Mouse (Mus musculus) megakaryocyte, embryonic 14.5 days (primary cell): Measurements from ENCODE around the gene Capn15. TPM values are rescaled to one million over a fixed set of nuclear protein-coding genes. Genes with fewer than 3 reads are reported as not detected.

Experiments
- H3K27me3 ChIP-seq: replicated peaks from 2 replicates; pipeline ENCODE3; 2012; ENCODE audit warnings: inconsistent platforms
- H3K36me3 ChIP-seq: replicated peaks from 2 replicates; pipeline ENCODE3; 2012; ENCODE audit warnings: low read length, inconsistent platforms, mixed read lengths
- H3K4me1 ChIP-seq: 2 replicates; pipeline ENCODE4 v1.6.1; 2012; ENCODE audit warnings: inconsistent platforms
- H3K4me3 ChIP-seq: replicated peaks from 2 replicates; pipeline ENCODE3; 2012; ENCODE audit warnings: moderate library complexity, mild to moderate bottlenecking, inconsistent platforms
- H3K9me3 ChIP-seq: 2 replicates; pipeline ENCODE4 v1.6.1; 2012; ENCODE audit warnings: inconsistent platforms
- FLI1 ChIP-seq: IDR thresholded peaks from 2 replicates; pipeline ENCODE4 v1.6.1; 2012; ENCODE audit warnings: low read length, inconsistent platforms, mixed read lengths
- GATA1 ChIP-seq: IDR thresholded peaks from 3 replicates; pipeline ENCODE4 v1.6.1; 2012; ENCODE audit warnings: mixed read lengths, low read length, inconsistent platforms, borderline replicate concordance
- polyA plus RNA-seq: library from polyadenylated mRNA; stranded (reverse); fragments of >175 nt; gene quantifications from 2 replicates; pipeline ENCODE4 v1.2.3, GENCODE M21; 2012; ENCODE audit warnings: low replicate concordance; ENCODE audit not compliant: insufficient read depth

The Capn15 gene
- 12.2 and 39.3 TPM in 2 replicates for polyA plus RNA-seq

- Histone ChIP-seq H3K36me3 (peaks cover 5% of the 10 kb centered on the region), H3K4me1 (peaks cover 62% of the 10 kb centered on the region), H3K4me3 (peak within 1 kb of the TSS; percentile 97), H3K9me3 (no peaks in the 10 kb centered on the region), H3K27me3 (peaks cover 17% of the 10 kb centered on the region)
- TF ChIP-seq GATA1, result no peak
- no peak for TF ChIP-seq FLI1
Observed at GRCm38 (mm10) chr17:25985306-25986294, at the start of gene Capn15. TSS of gene Capn15 (minus strand) at chr17:25985796.

- no peaks in the 10 kb centered on the region for H3K36me3 ChIP-seq
- H3K4me1 ChIP-seq, result peaks cover 22% of the 10 kb centered on the region
- H3K27me3 ChIP-seq, result peaks cover 45% of the 10 kb centered on the region
Observed at GRCm38 (mm10) chr17:26032037-26032436, 46.4 kb upstream of the Capn15 start.

GRCm38 (mm10) chr17:26031583-26031982 is 46.0 kb upstream of the Capn15 start:
- Histone ChIP-seq H3K27me3 (peaks cover 43% of the 10 kb centered on the region), H3K4me1 (peaks cover 22% of the 10 kb centered on the region), H3K4me3 (no peak overlapping the region), H3K36me3 (no peaks in the 10 kb centered on the region), H3K9me3 (no peaks in the 10 kb centered on the region)
- TF ChIP-seq GATA1, result no peak
- no peak for TF ChIP-seq FLI1

More at GRCm38 (mm10) chr17:26032037-26032436, 46.4 kb upstream of the Capn15 start:
- Histone ChIP-seq H3K9me3 (no peaks in the 10 kb centered on the region), H3K4me3 (no peak overlapping the region)
- TF ChIP-seq GATA1, result no peak

DNA sequence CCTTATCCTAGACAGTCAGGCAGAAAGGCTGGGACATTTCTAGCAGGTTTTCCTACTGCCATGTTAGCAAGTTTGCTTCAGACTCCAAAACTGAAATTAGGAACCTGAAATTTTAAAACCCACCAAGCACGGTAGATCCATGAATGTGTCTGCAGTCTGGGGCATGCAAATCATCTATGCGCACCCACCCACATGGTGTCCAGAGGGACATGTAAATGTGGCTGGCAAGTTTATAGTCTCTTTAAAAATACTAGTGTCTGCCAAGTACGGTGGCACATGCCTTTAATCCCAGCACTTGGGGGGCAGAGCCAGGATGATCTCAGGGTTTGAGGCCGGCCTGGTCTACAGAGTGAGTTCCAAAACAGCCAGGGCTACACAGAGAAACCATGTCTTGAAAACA is 42.7 kb upstream of the Capn15 start:
- TF ChIP-seq FLI1 (no peak), GATA1 (no peak)
- no peaks in the 10 kb centered on the region for H3K36me3 ChIP-seq
- H3K9me3 ChIP-seq, result no peaks in the 10 kb centered on the region
- H3K4me3 ChIP-seq, result no peak overlapping the region
- H3K4me1 ChIP-seq, result peaks cover 16% of the 10 kb centered on the region
- peaks cover 28% of the 10 kb centered on the region for H3K27me3 ChIP-seq

DNA sequence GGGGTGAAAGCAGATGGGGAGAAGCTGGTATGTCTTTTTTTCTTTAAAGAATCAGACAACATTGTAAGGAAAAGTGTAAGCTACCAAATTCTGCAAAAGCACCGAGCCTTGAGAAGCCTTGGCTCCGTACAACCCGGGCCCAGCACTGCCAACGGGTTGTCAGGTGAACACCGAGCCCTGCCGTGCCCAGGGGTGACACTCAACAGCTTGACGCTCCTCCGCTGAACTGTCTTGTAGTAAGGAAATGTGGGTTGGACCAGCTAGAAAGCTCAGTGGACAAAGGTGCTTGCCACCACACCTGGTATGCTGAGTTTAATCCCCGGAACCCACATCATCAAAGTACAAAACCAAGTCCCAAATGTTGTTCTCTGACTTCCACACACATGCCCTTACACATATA is 39.1 kb upstream of the Capn15 start:
- TF ChIP-seq GATA1, result no peak

GRCm38 (mm10) chr17:26023966-26024365 is 38.4 kb upstream of the Capn15 start:
- peaks cover 40% of the 10 kb centered on the region for H3K27me3 ChIP-seq
- H3K4me1 ChIP-seq, result peaks cover 18% of the 10 kb centered on the region
- no peak overlapping the region for H3K4me3 ChIP-seq
- H3K9me3 ChIP-seq, result no peaks in the 10 kb centered on the region
- no peaks in the 10 kb centered on the region for H3K36me3 ChIP-seq
- TF ChIP-seq GATA1 (no peak), FLI1 (no peak)

More for the DNA sequence above, 39.1 kb upstream of the Capn15 start:
- no peak overlapping the region for H3K4me3 ChIP-seq
- H3K27me3 ChIP-seq, result peaks cover 39% of the 10 kb centered on the region
- H3K4me1 ChIP-seq, result peaks cover 22% of the 10 kb centered on the region
- H3K36me3 ChIP-seq, result no peaks in the 10 kb centered on the region
- no peaks in the 10 kb centered on the region for H3K9me3 ChIP-seq

- Histone ChIP-seq H3K27me3 (peaks cover 47% of the 10 kb centered on the region), H3K4me3 (no peak overlapping the region), H3K36me3 (no peaks in the 10 kb centered on the region), H3K4me1 (peaks cover 11% of the 10 kb centered on the region), H3K9me3 (no peaks in the 10 kb centered on the region)
- TF ChIP-seq GATA1, result no peak
- TF ChIP-seq FLI1, result no peak
Observed at GRCm38 (mm10) chr17:26023181-26023580, 37.6 kb upstream of the Capn15 start.

GRCm38 (mm10) chr17:26021728-26022341 is 36.2 kb upstream of the Capn15 start:
- no peak overlapping the region for H3K4me3 ChIP-seq

DNA sequence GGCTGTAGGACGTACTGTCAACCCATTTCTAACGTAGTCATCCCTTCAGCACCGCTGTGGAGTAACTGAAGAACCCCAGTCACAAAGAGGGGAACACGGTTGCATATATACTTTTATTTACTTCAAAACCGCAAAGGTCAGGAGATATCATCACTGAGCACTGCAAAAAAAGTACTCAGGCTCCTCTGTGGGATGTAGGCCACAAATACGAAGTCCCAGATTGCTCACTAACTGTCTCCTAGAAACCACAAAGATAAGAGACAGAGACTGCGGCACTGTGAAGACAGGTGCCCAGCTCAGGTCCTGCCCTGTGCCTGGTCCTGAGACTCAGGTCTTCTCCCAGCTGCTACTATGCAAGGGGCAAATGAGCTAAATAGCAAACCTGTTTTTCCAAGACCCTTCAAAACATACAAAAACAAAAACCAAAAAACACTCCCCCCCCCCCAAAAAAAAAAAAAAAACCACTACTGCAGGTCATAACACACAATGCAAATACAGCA is 35.3 kb upstream of the Capn15 start:
- Histone ChIP-seq H3K9me3 (no peaks in the 10 kb centered on the region), H3K4me3 (no peak overlapping the region), H3K4me1 (peaks cover 7% of the 10 kb centered on the region), H3K36me3 (no peaks in the 10 kb centered on the region), H3K27me3 (peaks cover 46% of the 10 kb centered on the region)
- TF ChIP-seq FLI1, result no peak
- TF ChIP-seq GATA1, result no peak

More at GRCm38 (mm10) chr17:26021728-26022341, 36.2 kb upstream of the Capn15 start:
- Histone ChIP-seq H3K9me3 (no peaks in the 10 kb centered on the region), H3K36me3 (no peaks in the 10 kb centered on the region), H3K4me1 (peaks cover 7% of the 10 kb centered on the region), H3K27me3 (peaks cover 45% of the 10 kb centered on the region)
- no peak for TF ChIP-seq GATA1
- no peak for TF ChIP-seq FLI1

DNA sequence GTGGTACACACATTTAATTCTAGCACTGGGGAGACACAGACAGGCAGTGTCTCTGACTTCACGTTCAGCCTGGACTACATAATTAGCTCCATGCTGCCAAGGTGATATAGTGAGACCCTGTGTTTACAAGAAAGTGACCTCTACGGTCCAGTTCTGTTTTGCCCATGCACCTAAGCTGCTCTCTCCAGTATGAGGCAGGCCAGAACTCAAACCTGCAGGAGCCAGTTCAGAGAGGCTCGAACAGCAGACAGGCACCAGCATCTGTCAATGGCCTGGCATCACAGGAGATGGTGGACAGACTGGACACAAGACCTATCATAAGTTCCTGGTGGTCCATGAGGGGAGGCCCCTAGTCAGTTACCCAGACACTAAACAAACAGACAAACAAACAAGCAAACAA is 32.8 kb upstream of the Capn15 start:
- H3K36me3 ChIP-seq, result no peaks in the 10 kb centered on the region
- H3K4me1 ChIP-seq, result peaks cover 7% of the 10 kb centered on the region
- peaks cover 46% of the 10 kb centered on the region for H3K27me3 ChIP-seq
- no peak overlapping the region for H3K4me3 ChIP-seq
- H3K9me3 ChIP-seq, result no peaks in the 10 kb centered on the region
- TF ChIP-seq GATA1 (no peak), FLI1 (no peak)

GRCm38 (mm10) chr17:26017949-26018348 is 32.4 kb upstream of the Capn15 start:
- peaks cover 46% of the 10 kb centered on the region for H3K27me3 ChIP-seq
- no peaks in the 10 kb centered on the region for H3K9me3 ChIP-seq
- peaks cover 7% of the 10 kb centered on the region for H3K4me1 ChIP-seq
- no peak for TF ChIP-seq FLI1
- TF ChIP-seq GATA1, result no peak
- H3K36me3 ChIP-seq, result no peaks in the 10 kb centered on the region
- H3K4me3 ChIP-seq, result no peak overlapping the region
